11 mouse cellular contexts compared by ENCODE assay signal in the genomic region with DNA sequence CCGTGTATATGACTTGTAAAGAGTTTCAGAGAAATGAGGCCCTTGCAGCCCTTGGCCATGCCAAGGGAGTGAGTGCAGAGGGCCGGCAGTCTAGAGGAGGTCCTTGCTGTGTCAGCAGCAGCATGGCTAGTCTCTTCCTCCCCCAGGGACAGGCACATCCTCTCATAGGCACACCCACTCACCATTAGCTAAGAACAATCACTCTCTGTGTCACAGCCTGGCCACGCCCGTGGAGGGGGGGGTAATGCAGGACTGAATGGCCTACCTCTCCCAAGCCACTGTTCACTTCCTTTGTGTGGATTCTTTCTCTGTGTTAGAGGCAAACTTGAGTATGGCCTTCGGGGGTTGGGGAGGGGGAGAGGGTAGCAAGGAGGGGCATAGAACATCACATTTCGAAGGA.
DNase-seq lines count a peak whose midpoint lies in the region; ATAC-seq lines count a peak whose summit lies in the region.
"Had no signal": no experiment of that assay in that cellular context is flagged by ENCODE, and none has a peak within 500 bp of the region (broad histone marks: within the 10 kb centered on the region; RNA-seq: fewer than 3 reads in every experiment).

No protein-coding gene starts in this region.

- peak; percentile 61; the same call in 1 of the 2 replicates for ATAC-seq in heart, embryonic 14.5 days (ENCODE audit: insufficient number of reproducible peaks, insufficient read depth, low FRiP score, low read depth)
- peak; percentile 55; the same call in 1 of the 2 replicates for ATAC-seq in megakaryocyte progenitor cell, adult 5-6 weeks (replicated peaks; ENCODE audit: poor library complexity)
- ATAC-seq: activated CD4-positive, CD25-positive, alpha-beta regulatory T cell, adult 4 months had no signal

- 61% methylated on average over 6 of the region's 6 CpGs for WGBS in heart, embryonic 14.5 days

- peaks cover 4 to 7% of the 10 kb centered on the region in 2 experiments for H3K4me1 ChIP-seq in heart, embryonic 14.5 days (ENCODE audit: control insufficient read depth in 2 of 2, insufficient read depth in 2 of 2, low read length in 2 of 2)

- no peak overlapping the region for H3K27ac ChIP-seq in heart, embryonic 14.5 days (replicated peaks in 1 of 2; ENCODE audit: control insufficient read depth in 1 of 2, insufficient read depth in 1 of 2, low read depth in 2 of 2, low read length in 2 of 2)

- H3K4me3 ChIP-seq in heart, embryonic 14.5 days (ENCODE audit: control insufficient read depth in 1 of 2, insufficient read depth in 1 of 2, low read depth in 1 of 2, low read length in 2 of 2) = no peak overlapping the region

- H3K36me3 ChIP-seq in heart, embryonic 14.5 days (ENCODE audit: control insufficient read depth, insufficient read depth, low read length) = no peaks in the 10 kb centered on the region

- H3K27me3 ChIP-seq in heart, embryonic 14.5 days (ENCODE audit: control insufficient read depth, insufficient read depth, low read length) = no peaks in the 10 kb centered on the region

- H3K9me3 ChIP-seq in heart, embryonic 14.5 days (ENCODE audit: control insufficient read depth, low read length) = no peaks in the 10 kb centered on the region

- peak; percentile 28 for DNase-seq in lung, postnatal 10 days
- no peak for DNase-seq in lung, adult 18-20 months
- DNase-seq in R1 (ENCODE audit: low read depth, low spot score) = peak; percentile 54
- DNase-seq in left cerebral cortex, adult 9 months (ENCODE audit: low spot score in 2 of 2) = no peak
- no peak for DNase-seq in spleen, postnatal 36 days (ENCODE audit: low spot score in 2 of 2)
- DNase-seq: cerebellum, postnatal 36 days; gastrocnemius, postnatal 10 days; thymus, adult 18-20 months had no signal

- no peak overlapping the region for H3K9ac ChIP-seq in heart, embryonic 14.5 days (ENCODE audit: low read length)

- no peak overlapping the region for H3K4me2 ChIP-seq in heart, embryonic 14.5 days (ENCODE audit: low read length)

Comparison
In these comparisons a context has a peak if more than half of its experiments do, and no peak if none do; other contexts are left out.
1. DNase-seq: peak in lung, postnatal 10 days (single experiment) and R1 (single experiment); none in lung, adult 18-20 months (0 of 2), left cerebral cortex, adult 9 months (0 of 2) and spleen, postnatal 36 days (0 of 2).